Mouse (Mus musculus) lung, adult 2 months (tissue): ENCODE data around the gene Hpn. TPM values are rescaled to one million over a fixed set of nuclear protein-coding genes. Genes with fewer than 3 reads are reported as not detected.

Experiments used
- DNase-seq: peaks from one replicate; pipeline ENCODE4 v3.0.0; 2022
- H3K4me1 ChIP-seq: fragments of 200-500 bp; 2 replicates; pipeline ENCODE4 v1.6.1; 2011; ENCODE audit warnings: low read length; ENCODE audit not compliant: control insufficient read depth, insufficient read depth
- H3K4me3 ChIP-seq: fragments of 200-500 bp; replicated peaks from 2 replicates; pipeline ENCODE3; 2011; ENCODE audit warnings: low read depth, mild to moderate bottlenecking, control low read depth, low read length; ENCODE audit errors: extremely low read depth
- CTCF ChIP-seq: fragments of 200-500 bp; IDR thresholded peaks from 2 replicates; pipeline ENCODE4 v1.5.1; 2011; ENCODE audit warnings: mild to moderate bottlenecking, low read length, control low read depth; ENCODE audit not compliant: insufficient read depth
- POLR2A ChIP-seq: fragments of 200-500 bp; IDR thresholded peaks from 2 replicates; pipeline ENCODE4 v1.6.1; 2011; ENCODE audit warnings: low read depth, mild to moderate bottlenecking, control low read depth, low read length, borderline replicate concordance; ENCODE audit errors: extremely low read depth
- WGBS: fragments of 180-500 bp; shearing (Covaris S2); methylation state at CpG from one replicate; pipeline ENCODE4 v1.1.7; 2018; 5-methylcytosine and 5-hydroxymethylcytosine counted together
- polyA plus RNA-seq: library from polyadenylated mRNA; depleted of rRNA; stranded (reverse); fragments of >200 nt; gene quantifications from 2 replicates; pipeline ENCODE4 v1.2.3, GENCODE M21; 2012

Gene Hpn
- polyA plus RNA-seq, 1 experiment, result 30.1 TPM

DNA sequence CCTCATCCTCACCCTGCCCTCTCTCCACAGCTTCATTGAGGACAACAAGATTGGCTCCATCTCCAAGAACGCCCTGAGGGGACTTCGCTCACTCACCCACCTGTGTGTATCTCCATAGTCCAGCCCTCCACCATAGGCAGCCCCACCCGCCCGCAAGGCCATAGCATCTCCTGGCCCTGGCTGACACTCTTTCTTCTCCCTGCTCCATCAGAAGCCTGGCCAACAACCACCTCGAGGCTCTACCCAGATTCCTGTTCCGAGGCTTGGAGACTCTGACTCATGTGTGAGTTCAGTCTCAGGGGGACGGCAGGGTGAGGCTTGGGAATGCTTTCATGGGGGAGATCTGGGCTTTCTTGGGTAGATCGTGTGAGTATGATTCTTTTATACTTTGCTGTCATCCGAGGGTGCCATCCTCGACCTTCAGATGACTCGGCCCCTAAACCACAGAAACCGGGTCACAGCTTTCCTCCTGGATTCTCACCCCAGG is 52.0 kb downstream of the Hpn start:
- DNase-seq, result no peak
- no peak overlapping the region for H3K4me3 ChIP-seq
- no peaks in the 10 kb centered on the region for H3K4me1 ChIP-seq
- WGBS, result 79% methylated on average over 12 of the region's 12 CpGs
- TF ChIP-seq POLR2A, result no peak
- no peak for TF ChIP-seq CTCF

DNA sequence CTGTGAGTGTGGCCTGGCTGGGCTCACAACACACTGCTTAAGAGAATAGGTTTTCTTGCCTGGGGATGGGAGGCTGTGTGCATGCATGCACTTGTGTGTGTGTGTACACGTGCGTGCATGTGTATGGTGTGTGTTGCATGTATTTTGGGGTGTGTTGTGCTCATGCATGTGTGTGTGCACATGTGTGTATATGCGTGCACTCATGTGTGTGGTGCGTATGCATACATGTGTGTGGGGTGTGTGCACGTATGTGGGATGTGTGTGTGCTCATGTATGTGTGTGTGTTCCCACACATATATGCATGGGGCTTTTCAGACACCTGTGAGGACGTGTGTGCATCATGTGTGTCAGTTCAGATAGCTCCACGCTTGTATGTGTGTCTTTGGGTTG is 54.5 kb downstream of the Hpn start:
- no peak overlapping the region for H3K4me3 ChIP-seq
- no peaks in the 10 kb centered on the region for H3K4me1 ChIP-seq
- WGBS, result 91% methylated on average over 7 of the region's 7 CpGs
- no peak for DNase-seq
- no peak for TF ChIP-seq POLR2A
- TF ChIP-seq CTCF, result no peak

DNA sequence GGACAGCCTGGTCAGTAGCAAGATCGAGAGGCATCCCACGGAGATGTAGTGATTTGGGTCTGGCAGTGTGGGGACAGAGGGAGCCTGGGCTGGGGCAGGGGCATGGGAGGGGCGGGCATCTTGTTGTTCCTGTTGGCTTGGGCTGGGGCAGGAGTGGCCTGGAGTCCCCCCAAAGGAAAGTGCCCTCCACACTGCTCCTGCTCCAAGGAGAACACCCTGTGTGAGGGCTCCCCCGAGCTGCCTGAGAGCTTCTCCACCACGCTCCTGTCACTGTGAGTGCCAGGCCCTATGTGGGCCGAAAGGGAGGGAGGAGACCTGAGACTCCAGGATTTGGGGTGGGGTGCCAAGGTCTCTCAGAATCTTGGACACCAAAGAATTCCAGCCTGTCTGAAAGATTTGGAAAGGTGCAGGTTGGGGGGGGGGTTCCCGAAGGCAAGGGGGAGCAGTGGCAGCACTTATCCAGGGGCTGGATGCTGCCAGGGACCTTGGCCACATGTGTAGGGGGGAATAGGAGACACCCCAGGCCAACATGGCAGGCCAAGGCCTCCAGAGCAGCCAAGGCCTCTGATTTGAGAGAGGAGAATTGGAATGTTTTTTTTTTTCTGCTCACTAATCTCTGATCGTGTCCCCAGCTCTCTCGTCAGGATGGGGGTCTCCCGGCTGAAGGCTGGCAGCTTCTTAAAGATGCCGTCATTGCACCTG is 55.0 kb downstream of the Hpn start:
- Histone ChIP-seq H3K4me3 (no peak overlapping the region), H3K4me1 (no peaks in the 10 kb centered on the region)
- no peak for DNase-seq
- no peak for TF ChIP-seq CTCF
- no peak for TF ChIP-seq POLR2A
- 72% methylated on average over 11 of the region's 11 CpGs for WGBS

DNA sequence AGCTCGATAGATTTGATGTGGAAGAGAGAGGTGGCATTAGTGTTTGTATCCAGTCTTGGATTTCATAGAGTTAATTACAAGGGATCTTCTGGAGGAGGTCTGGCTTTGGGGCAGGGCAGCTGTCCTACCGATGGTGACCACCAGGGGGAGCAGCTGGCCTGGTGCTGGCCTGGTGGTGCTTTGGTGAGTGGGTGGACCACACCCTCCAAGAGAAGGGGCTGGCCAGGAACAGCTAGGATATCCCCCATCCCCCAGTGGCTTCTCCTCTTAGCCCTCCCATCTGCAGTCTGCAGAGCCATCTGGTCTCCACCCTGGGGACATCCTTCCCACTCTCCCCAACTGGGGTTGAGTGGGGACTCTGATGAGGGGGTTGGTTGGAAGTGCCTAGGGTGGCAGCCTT is 56.0 kb downstream of the Hpn start, which contains the start of gene Lgi4:
TSS of gene Lgi4 (plus strand) at position 235 of the 400 bp plus-strand sequence.
- H3K4me1 ChIP-seq, result no peaks in the 10 kb centered on the region
- WGBS, result 5% methylated on average over 2 of the region's 2 CpGs
- DNase-seq, result peak; percentile 82
- H3K4me3 ChIP-seq, result no peak within 1 kb of the TSS
- TF ChIP-seq POLR2A (no peak), CTCF (peak; percentile 90)

DNA sequence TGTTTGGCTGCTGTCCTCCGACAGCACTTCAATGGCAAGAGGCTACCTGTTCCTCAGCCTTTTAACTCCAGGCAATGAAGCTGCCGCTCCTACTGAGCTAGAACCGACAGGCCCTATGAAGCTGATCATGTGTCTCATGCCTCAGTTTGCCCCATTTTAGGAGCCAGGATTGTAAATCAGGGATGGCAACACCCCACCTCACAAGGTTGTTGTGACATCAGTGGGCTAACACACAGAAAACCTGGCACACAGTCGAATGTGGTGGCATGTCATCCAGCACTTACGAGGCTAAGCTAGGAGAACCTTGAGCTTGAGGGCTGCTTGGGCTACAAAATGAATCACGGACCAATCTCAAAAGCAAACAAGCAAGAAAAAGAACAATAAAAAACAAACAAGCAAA is 56.9 kb downstream of the Hpn start:
- no peaks in the 10 kb centered on the region for H3K4me1 ChIP-seq
- TF ChIP-seq POLR2A, result no peak
- TF ChIP-seq CTCF, result no peak
- DNase-seq, result no peak
- H3K4me3 ChIP-seq, result no peak overlapping the region
- 84% methylated on average over 6 of the region's 6 CpGs for WGBS

DNA sequence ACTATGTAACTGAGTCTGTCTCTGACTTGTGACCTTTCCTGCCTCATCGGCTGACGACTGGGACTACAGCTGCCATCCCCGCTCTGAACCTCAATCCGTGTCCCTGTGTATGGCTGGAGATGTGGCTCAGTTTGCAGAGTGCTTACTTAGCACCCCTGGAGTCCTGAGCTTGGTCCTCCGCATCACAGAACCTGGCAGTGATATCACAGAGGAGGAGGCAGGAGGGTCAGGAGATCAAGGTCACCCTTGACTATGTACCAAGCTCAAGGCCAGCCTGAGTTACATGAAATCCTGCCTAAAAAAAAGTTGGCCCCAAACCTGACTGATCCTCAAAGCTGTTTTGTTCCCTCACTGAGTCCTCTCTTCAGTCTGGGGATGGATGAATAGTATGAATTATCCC is 57.4 kb downstream of the Hpn start:
- WGBS, result 67% methylated on average over 5 of the region's 5 CpGs
- TF ChIP-seq POLR2A (no peak), CTCF (no peak)
- no peak for DNase-seq
- no peak overlapping the region for H3K4me3 ChIP-seq
- H3K4me1 ChIP-seq, result no peaks in the 10 kb centered on the region; the same call in 1 of the 2 replicates

DNA sequence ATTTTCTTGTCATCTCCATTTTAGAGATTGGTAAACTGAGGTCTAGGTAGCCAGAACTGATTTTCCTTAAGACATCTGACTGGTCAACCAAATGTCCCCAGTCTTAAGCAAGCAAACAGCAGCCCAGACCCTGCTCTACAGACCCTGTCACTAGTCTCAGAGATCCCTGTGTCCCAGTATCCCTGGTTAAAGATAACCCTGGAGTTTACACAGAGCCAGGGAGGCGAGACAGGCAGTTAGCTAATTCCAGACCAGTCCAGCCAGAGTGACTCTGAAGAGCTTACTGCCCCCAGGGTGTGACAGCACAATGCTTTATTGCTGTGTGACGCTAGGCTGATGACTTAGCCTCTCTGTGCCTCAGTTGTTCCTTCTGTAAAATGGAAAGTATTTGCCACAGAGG is 58.0 kb downstream of the Hpn start, which contains the start of gene Fxyd1:
TSS of gene Fxyd1 (minus strand) at position 129 of the 400 bp plus-strand sequence.
- peaks cover 3% of the 10 kb centered on the region for H3K4me1 ChIP-seq
- DNase-seq, result no peak
- WGBS, result 74% methylated on average over 2 of the region's 2 CpGs
- no peak within 1 kb of the TSS for H3K4me3 ChIP-seq
- TF ChIP-seq CTCF, result no peak
- no peak for TF ChIP-seq POLR2A

DNA sequence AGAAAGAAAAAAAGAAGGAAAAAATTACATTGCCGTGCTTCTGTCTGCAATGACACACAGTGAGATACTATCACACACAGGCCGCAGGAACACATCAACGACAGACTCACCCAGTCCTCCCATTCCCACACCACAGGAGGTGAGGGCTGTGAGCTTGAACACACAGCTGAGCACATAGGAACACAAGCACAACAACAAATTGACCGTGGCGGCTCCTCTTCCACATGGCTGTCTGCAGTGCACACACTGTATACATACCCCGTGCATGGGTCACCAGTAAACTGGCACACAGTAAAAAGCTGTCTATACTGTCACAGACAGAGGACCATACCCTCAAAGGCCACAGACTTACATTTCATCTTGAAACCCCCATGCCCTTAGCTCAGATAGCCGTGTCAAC is 58.6 kb downstream of the Hpn start:
- no peak for DNase-seq
- no peak overlapping the region for H3K4me3 ChIP-seq
- peaks cover 3% of the 10 kb centered on the region for H3K4me1 ChIP-seq
- TF ChIP-seq POLR2A (no peak), CTCF (no peak)
- WGBS, result 79% methylated on average over 7 of the region's 7 CpGs

DNA sequence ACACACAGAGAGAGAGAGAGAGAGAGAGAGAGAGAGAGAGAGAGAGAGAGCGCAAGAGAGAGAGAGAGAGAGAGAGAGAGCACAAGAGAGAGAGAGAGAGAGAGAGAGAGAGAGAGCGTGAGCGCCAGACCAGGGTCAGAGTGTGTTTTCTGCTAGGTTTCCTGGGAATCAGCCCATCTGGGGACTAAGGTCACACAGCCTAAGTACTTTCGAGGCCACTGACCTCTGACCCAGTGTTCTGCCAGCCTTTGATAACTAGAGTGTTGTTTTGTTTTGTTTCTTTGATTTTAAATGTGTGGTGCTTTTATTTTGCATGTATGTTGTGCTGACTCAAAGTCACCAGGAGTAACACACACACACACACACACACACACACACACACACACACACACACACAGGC is 59.2 kb downstream of the Hpn start:
- no peak for DNase-seq
- H3K4me3 ChIP-seq, result no peak overlapping the region
- TF ChIP-seq CTCF (no peak), POLR2A (no peak)
- H3K4me1 ChIP-seq, result peaks cover 3% of the 10 kb centered on the region
- 56% methylated on average over 3 of the region's 4 CpGs for WGBS

DNA sequence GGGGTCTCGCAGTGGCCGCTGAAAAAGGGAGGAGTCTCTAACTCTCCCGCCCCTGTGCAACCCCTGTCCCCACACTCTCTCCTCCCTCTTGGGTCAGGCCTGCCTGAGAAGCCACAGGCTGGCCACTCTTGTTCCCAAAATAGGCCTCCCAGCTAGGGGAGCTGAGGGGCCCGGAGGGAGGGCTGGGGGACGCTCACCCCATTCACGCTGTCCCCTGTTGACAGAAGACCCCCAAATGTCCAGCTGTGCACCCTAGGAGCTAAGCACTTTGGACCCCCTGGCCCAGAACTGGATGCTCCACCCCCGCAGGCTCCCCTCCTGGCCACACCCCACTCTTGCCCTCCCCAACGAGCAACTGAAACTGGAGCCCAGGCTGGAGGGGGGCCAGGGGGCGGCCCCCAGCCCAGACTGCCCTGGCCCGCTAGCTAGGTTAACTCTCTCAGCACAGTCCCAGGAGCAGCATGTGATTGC is 59.7 kb downstream of the Hpn start:
- DNase-seq, result peak; percentile 35
- WGBS, result 28% methylated on average over 10 of the region's 10 CpGs
- H3K4me3 ChIP-seq, result peak overlapping the region; percentile 60
- TF ChIP-seq POLR2A (peak; percentile 61; the same call in 1 of the 2 replicates), CTCF (no peak)
- peaks cover 3% of the 10 kb centered on the region for H3K4me1 ChIP-seq
